In the genomic region with DNA sequence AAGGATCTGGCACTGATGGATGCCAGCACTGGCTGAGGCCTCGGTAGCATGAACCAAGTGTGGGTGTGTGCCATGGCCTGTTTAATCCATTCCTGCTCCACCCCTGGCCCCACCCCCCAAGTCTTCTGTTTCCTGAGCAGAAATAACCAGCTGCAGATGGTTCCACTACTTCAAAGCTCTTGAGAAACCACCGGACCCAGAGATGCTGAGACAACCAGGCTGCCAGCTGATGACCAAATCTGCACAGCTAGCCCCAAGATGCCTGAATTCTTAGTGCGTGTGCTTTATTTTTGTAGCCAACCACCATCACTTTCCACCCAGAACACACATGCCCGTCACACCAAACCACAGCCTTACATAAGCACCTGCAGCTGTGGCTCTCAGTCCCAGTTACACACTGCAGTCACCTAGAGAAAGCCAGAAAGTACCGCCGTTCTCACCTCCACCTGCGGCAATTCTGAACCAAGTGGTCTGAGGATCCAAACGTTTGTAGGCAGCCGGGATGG, we compare ENCODE assay signal across 8 mouse cellular contexts. TPM values are rescaled to one million over a fixed set of nuclear protein-coding genes. Genes with fewer than 3 reads are reported as not detected.
A peak's percentile ranks its signal among the peaks of the same experiment; 100 is the strongest.
DNase-seq lines count a peak whose midpoint lies in the region; ATAC-seq and TF ChIP-seq lines count a peak whose summit lies in the region.

No protein-coding gene starts in this region.

- H3K27me3 ChIP-seq in embryonic facial prominence, embryonic 14.5 days (replicated peaks; ENCODE audit: control insufficient read depth, insufficient read depth, low read length): no peaks in the 10 kb centered on the region
- H3K27me3 ChIP-seq in intestine, postnatal 0 days (replicated peaks; ENCODE audit: control insufficient read depth, insufficient read depth, low read length): no peaks in the 10 kb centered on the region

- peak; percentile 62; the same call in 1 of the 2 replicates for ATAC-seq in embryonic facial prominence, embryonic 14.5 days (ENCODE audit: low read depth)
- ATAC-seq in erythroid progenitor cell, adult 5-6 weeks (replicated peaks; ENCODE audit: low FRiP score, poor library complexity, severe bottlenecking): no peak
- ATAC-seq in intestine, postnatal 0 days: no peak

- H3K36me3 ChIP-seq in embryonic facial prominence, embryonic 14.5 days (ENCODE audit: control insufficient read depth, insufficient read depth, low read length): 0 out of 2 replicates have a peak, but pooled peaks cover 13% of the 10 kb centered on the region
- H3K36me3 ChIP-seq in macrophage (ENCODE audit: inconsistent target): no peaks in the 10 kb centered on the region
- H3K36me3 ChIP-seq in intestine, postnatal 0 days (ENCODE audit: control insufficient read depth, insufficient read depth): no peaks in the 10 kb centered on the region; the same call in 1 of the 2 replicates

- peaks cover 66% of the 10 kb centered on the region for H3K4me1 ChIP-seq in embryonic facial prominence, embryonic 14.5 days (ENCODE audit: control insufficient read depth, insufficient read depth, low read length)
- peaks cover 23% of the 10 kb centered on the region for H3K4me1 ChIP-seq in intestine, postnatal 0 days (replicated peaks; ENCODE audit: control insufficient read depth, insufficient read depth, low read length)

- no peaks in the 10 kb centered on the region for H3K9me3 ChIP-seq in embryonic facial prominence, embryonic 14.5 days (ENCODE audit: control insufficient read depth, low read length)
- H3K9me3 ChIP-seq in intestine, postnatal 0 days (ENCODE audit: control insufficient read depth): no peaks in the 10 kb centered on the region

- no peak overlapping the region for H3K4me3 ChIP-seq in embryonic facial prominence, embryonic 14.5 days (ENCODE audit: low read depth, low read length)
- H3K4me3 ChIP-seq in macrophage (ENCODE audit: inconsistent target): no peak overlapping the region
- H3K4me3 ChIP-seq in intestine, postnatal 0 days (ENCODE audit: low read depth, low read length): no peak overlapping the region

- H3K9ac ChIP-seq in embryonic facial prominence, embryonic 14.5 days (ENCODE audit: low read depth, low read length): no peak overlapping the region
- H3K9ac ChIP-seq in intestine, postnatal 0 days (ENCODE audit: low read depth, low read length): no peak overlapping the region

- 56% methylated on average over 9 of the region's 9 CpGs for WGBS in embryonic facial prominence, embryonic 14.5 days
- 5% methylated on average over 9 of the region's 9 CpGs for whole genome bisulfite sequencing in macrophage (ENCODE audit: missing documents)
- 70% methylated on average over 9 of the region's 9 CpGs for WGBS in intestine, postnatal 0 days

- peak overlapping the region; percentile 65; the same call in 1 of the 2 replicates for H3K27ac ChIP-seq in embryonic facial prominence, embryonic 14.5 days (replicated peaks; ENCODE audit: low read depth, low read length)
- peak overlapping the region; percentile 89 for H3K27ac ChIP-seq in macrophage
- H3K27ac ChIP-seq in intestine, postnatal 0 days (ENCODE audit: low read depth, low read length): no peak overlapping the region; the same call in 1 of the 2 replicates

- H3K4me2 ChIP-seq in embryonic facial prominence, embryonic 14.5 days (ENCODE audit: low read depth, low read length): no peak overlapping the region
- no peak overlapping the region for H3K4me2 ChIP-seq in intestine, postnatal 0 days (replicated peaks; ENCODE audit: low read depth)

- H3K79me2 ChIP-seq in macrophage (ENCODE audit: inconsistent target): peaks cover 26% of the 10 kb centered on the region; the same call in 1 of the 2 replicates

- no peak for TF ChIP-seq CTCF in intestine, postnatal 0 days (IDR thresholded peaks at IDR 0.05; ENCODE audit: low read depth)

- peak; percentile 98 for DNase-seq in heart, adult 11 months
- DNase-seq in heart, adult 8-10 months (ENCODE audit: low spot score): no peak
- peak; percentile 81 to 86 for DNase-seq in B cell, adult 2 months
- peak; percentile 83 for DNase-seq in embryonic facial prominence, embryonic 14.5 days (ENCODE audit: low spot score)
- DNase-seq in thymus, postnatal 4 days: peak; percentile 82

RNA-seq across cellular contexts. Expression of a gene that starts 20.3 kb away (rescaled TPM):
- total RNA-seq in heart, adult 8-10 months (2022): 10 to 100 TPM; 10.1 to 14.1 (median 12.5) TPM
- polyA plus RNA-seq in embryonic facial prominence, embryonic 14.5 days (2014; fragmentation: Nextera tagmentation; extraction: Ambion mirVana): 17.0 and 19.3 TPM in 2 replicates
- total RNA-seq in macrophage (2018; cell fraction: chromatin; rRNA removed): 10 to 100 TPM; 10.5 to 76.5 (median 36.5) TPM
- total RNA-seq in macrophage (2018; cell fraction: cytosol; rRNA removed): 10 to 100 TPM in 19 of 26 experiments, 1 to 10 TPM in 7; 6.8 to 18.9 (median 14.1) TPM
- total RNA-seq in macrophage (2018; cell fraction: nucleus; rRNA removed): 10 to 100 TPM; 13.1 to 61.7 (median 28.8) TPM
- 9.9 to 14.5 TPM (median 12.2 TPM) in 3 replicates for polyA plus RNA-seq in macrophage (2018)
- 4.7 and 5.0 TPM in 2 replicates for total RNA-seq in erythroid progenitor cell, adult 5-6 weeks (2015; ENCODE audit: low replicate concordance)
- 2.6 and 13.2 TPM in 2 replicates for total RNA-seq in erythroid progenitor cell, adult 5-6 weeks (2017; ENCODE audit: low replicate concordance)
- polyA plus RNA-seq in intestine, postnatal 0 days (2015; fragmentation: Nextera tagmentation; extraction: Ambion mirVana): 5.0 and 5.7 TPM in 2 replicates
